Mouse (Mus musculus) neural tube, embryonic 14.5 days (tissue): ENCODE measurements around the gene Gnmt. TPM values are rescaled to one million over a fixed set of nuclear protein-coding genes. Genes with fewer than 3 reads are reported as not detected.
A peak's percentile ranks its signal among the peaks of the same experiment; 100 is the strongest.

Experiments used
- ATAC-seq: fragments of 200-750 bp; cut with Nextera tagmentation; 2 replicates; pipeline ENCODE4 v1.8.0; 2017; ENCODE audit warnings: low read depth, mild to moderate bottlenecking, moderate TSS enrichment, moderate library complexity
- H3K27ac ChIP-seq: fragments of 300-500 bp; sonication (generic); 2 replicates; pipeline ENCODE4 v1.5.1; 2014; ENCODE audit warnings: low read depth, mild to moderate bottlenecking, control low read depth, low read length, moderate library complexity, mixed read lengths
- H3K27me3 ChIP-seq: fragments of 300-500 bp; sonication (generic); 2 replicates; pipeline ENCODE4 v1.6.1; 2014; ENCODE audit warnings: low read length; ENCODE audit not compliant: control insufficient read depth, insufficient read depth
- H3K36me3 ChIP-seq: fragments of 300-500 bp; sonication (generic); 2 replicates; pipeline ENCODE4 v1.6.1; 2014; ENCODE audit warnings: low read length, mixed read lengths; ENCODE audit not compliant: control insufficient read depth, insufficient read depth
- H3K4me1 ChIP-seq: fragments of 300-500 bp; sonication (generic); 2 replicates; pipeline ENCODE4 v1.6.1; 2014; ENCODE audit warnings: low read length; ENCODE audit not compliant: control insufficient read depth, insufficient read depth
- H3K4me2 ChIP-seq: fragments of 300-500 bp; sonication (generic); 2 replicates; pipeline ENCODE4 v1.6.1; 2014; ENCODE audit warnings: mild to moderate bottlenecking, low read depth, low read length, control low read depth
- H3K4me3 ChIP-seq: fragments of 300-500 bp; sonication (generic); 2 replicates; pipeline ENCODE4 v1.5.1; 2014; ENCODE audit warnings: low read depth, low read length, control low read depth, mixed read lengths
- H3K9ac ChIP-seq: fragments of 300-500 bp; sonication (generic); replicated peaks from 2 replicates; pipeline ENCODE4 v1.6.1; 2014; ENCODE audit warnings: low read depth, mild to moderate bottlenecking, control low read depth, low read length, mixed read lengths
- H3K9me3 ChIP-seq: fragments of 300-500 bp; sonication (generic); 2 replicates; pipeline ENCODE4 v1.6.1; 2016; ENCODE audit warnings: low read length; ENCODE audit not compliant: control insufficient read depth
- WGBS: fragments of 180-500 bp; shearing (Covaris S2); extraction: QIAGEN DNeasy Blood & Tissue Kit; methylation state at CpG from one replicate; pipeline ENCODE4 v1.1.7; 2014; 5-methylcytosine and 5-hydroxymethylcytosine counted together
- polyA plus RNA-seq: library from polyadenylated mRNA; unstranded; fragments of >200 nt; fragmentation: Nextera tagmentation; extraction: Ambion mirVana; gene quantifications from 2 replicates; pipeline ENCODE4 v1.2.1, GENCODE M21; 2014

Gnmt gene
- polyA plus RNA-seq, 1 experiment from 2014 or later: 2.1 TPM

DNA sequence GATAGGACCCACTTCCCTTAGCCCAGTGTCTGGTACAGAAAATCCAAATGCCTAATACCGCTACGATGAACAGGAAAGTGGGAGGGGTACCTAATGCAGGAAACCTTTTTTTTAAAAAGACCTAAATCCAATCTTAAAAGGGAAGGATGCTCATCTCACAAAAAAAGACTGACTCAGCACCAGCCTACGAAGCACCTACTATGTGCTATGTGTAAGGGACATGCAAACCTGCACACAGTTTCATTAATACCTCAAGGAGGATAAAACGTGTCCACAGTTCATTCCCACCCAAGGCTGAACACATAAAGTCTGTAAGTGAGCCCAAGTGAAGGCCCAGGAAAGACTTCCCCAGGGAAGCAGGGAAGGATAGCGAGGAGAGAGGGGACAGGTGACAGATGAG lies 26.5 kb downstream of the Gnmt start:
- 93% methylated on average over 5 of the region's 5 CpGs for WGBS
- no peak overlapping the region for H3K9ac ChIP-seq

GRCm38 (mm10) chr17:46702100-46702499 lies 26.9 kb downstream of the Gnmt start:
- H3K27ac ChIP-seq: no peak overlapping the region
- no peak overlapping the region for H3K4me3 ChIP-seq
- H3K4me2 ChIP-seq: no peak overlapping the region
- no peaks in the 10 kb centered on the region for H3K36me3 ChIP-seq
- no peak for ATAC-seq
- H3K9me3 ChIP-seq: no peaks in the 10 kb centered on the region
- no peaks in the 10 kb centered on the region for H3K27me3 ChIP-seq
- no peak overlapping the region for H3K9ac ChIP-seq
- 86% methylated on average over 12 of the region's 12 CpGs for WGBS
- H3K4me1 ChIP-seq: peaks cover 31% of the 10 kb centered on the region

More for the DNA sequence above, 26.5 kb downstream of the Gnmt start:
- 0 out of 2 replicates have a peak overlapping the region, but pooled peaks have one; percentile 95 for H3K4me2 ChIP-seq
- H3K27ac ChIP-seq: no peak overlapping the region
- H3K4me1 ChIP-seq: peaks cover 31% of the 10 kb centered on the region
- H3K36me3 ChIP-seq: no peaks in the 10 kb centered on the region
- no peaks in the 10 kb centered on the region for H3K27me3 ChIP-seq
- ATAC-seq: no peak
- H3K9me3 ChIP-seq: no peaks in the 10 kb centered on the region
- H3K4me3 ChIP-seq: no peak overlapping the region

DNA sequence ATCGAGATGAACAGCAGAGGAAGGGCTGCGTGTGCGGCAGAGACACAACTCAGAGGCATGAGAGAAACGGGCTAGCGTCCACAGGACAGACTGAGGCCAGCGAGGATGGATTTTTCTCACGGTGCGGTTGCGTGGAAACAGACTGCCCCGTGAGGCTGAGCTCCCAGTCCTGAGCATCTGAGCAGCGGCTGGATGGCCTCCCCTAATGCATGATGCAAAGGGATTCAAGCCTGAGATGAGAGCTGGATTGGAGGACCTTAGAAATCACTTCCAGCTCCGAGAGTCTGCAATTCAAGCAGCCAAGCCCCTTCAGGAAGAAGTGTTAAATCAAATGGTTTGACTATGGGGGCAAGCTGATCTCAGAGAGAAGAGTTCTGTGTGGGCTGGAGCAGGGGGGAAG lies 27.5 kb downstream of the Gnmt start:
- Histone ChIP-seq H3K4me1 (peaks cover 31% of the 10 kb centered on the region), H3K4me2 (no peak overlapping the region), H3K27me3 (no peaks in the 10 kb centered on the region), H3K27ac (no peak overlapping the region), H3K9me3 (no peaks in the 10 kb centered on the region), H3K9ac (0 out of 2 replicates have a peak overlapping the region, but pooled peaks have one; percentile 25), H3K36me3 (no peaks in the 10 kb centered on the region), H3K4me3 (no peak overlapping the region)
- ATAC-seq: no peak
- 78% methylated on average over 12 of the region's 12 CpGs for WGBS

GRCm38 (mm10) chr17:46699912-46700311 lies 29.1 kb downstream of the Gnmt start:
- Histone ChIP-seq H3K9ac (no peak overlapping the region), H3K4me3 (no peak overlapping the region), H3K36me3 (no peaks in the 10 kb centered on the region), H3K4me1 (peaks cover 25% of the 10 kb centered on the region), H3K27me3 (no peaks in the 10 kb centered on the region), H3K27ac (no peak overlapping the region), H3K4me2 (no peak overlapping the region), H3K9me3 (no peaks in the 10 kb centered on the region)
- no peak for ATAC-seq
- 89% methylated on average over 3 of the region's 3 CpGs for WGBS

- 45% methylated on average over 5 of the region's 5 CpGs for WGBS
- Histone ChIP-seq H3K27me3 (no peaks in the 10 kb centered on the region), H3K36me3 (no peaks in the 10 kb centered on the region), H3K4me2 (no peak overlapping the region), H3K4me3 (no peak overlapping the region), H3K9me3 (no peaks in the 10 kb centered on the region), H3K4me1 (peaks cover 25% of the 10 kb centered on the region), H3K27ac (no peak overlapping the region), H3K9ac (no peak overlapping the region)
- no peak for ATAC-seq
Observed at GRCm38 (mm10) chr17:46699245-46699644, 29.7 kb downstream of the Gnmt start.

GRCm38 (mm10) chr17:46698515-46698914 lies 30.5 kb downstream of the Gnmt start:
- no peak overlapping the region for H3K4me2 ChIP-seq
- no peak overlapping the region for H3K4me3 ChIP-seq
- H3K9ac ChIP-seq: no peak overlapping the region
- H3K4me1 ChIP-seq: peaks cover 19% of the 10 kb centered on the region
- no peaks in the 10 kb centered on the region for H3K36me3 ChIP-seq
- H3K9me3 ChIP-seq: no peaks in the 10 kb centered on the region
- 86% methylated on average over 6 of the region's 6 CpGs for WGBS
- no peak for ATAC-seq
- H3K27ac ChIP-seq: no peak overlapping the region
- no peaks in the 10 kb centered on the region for H3K27me3 ChIP-seq

DNA sequence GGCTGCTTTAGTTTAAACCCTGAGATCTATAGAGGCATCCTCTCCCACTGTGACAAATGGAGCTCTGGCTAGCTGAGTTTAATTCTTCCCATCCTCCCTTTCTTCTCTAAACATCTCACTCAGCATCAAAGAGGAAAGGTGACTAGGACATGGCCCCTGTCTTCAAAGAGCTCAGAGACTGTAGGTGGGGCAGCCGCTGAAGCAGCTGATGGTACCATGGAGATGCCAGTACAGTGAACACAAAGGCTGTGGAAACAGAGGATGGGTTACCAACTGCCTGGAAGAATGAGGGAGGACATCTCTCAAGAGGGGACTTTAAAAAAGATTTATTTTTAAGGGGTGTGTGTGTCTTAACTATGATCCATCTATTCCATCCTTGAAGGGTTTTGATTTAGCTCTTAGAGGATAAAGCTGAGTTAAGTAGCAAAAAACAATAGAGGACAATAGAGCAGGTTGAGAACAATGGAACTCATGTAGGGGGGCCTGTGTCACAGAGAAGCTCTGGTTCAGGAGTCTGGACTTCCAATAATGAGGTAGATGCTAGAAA lies 34.4 kb downstream of the Gnmt start:
- Histone ChIP-seq H3K36me3 (no peaks in the 10 kb centered on the region), H3K27me3 (no peaks in the 10 kb centered on the region), H3K9me3 (no peaks in the 10 kb centered on the region), H3K9ac (no peak overlapping the region), H3K27ac (no peak overlapping the region), H3K4me2 (no peak overlapping the region), H3K4me1 (no peaks in the 10 kb centered on the region), H3K4me3 (no peak overlapping the region)
- no peak for ATAC-seq
- 81% methylated on average over 1 of the region's 1 CpGs for WGBS

GRCm38 (mm10) chr17:46691390-46691789 lies 37.6 kb downstream of the Gnmt start:
- Histone ChIP-seq H3K4me1 (no peaks in the 10 kb centered on the region), H3K27me3 (no peaks in the 10 kb centered on the region), H3K4me3 (no peak overlapping the region), H3K9ac (no peak overlapping the region), H3K9me3 (no peaks in the 10 kb centered on the region), H3K36me3 (peaks cover 5% of the 10 kb centered on the region; the same call in 1 of the 2 replicates), H3K27ac (no peak overlapping the region), H3K4me2 (no peak overlapping the region)
- no peak for ATAC-seq
- WGBS: 95% methylated on average over 2 of the region's 2 CpGs

GRCm38 (mm10) chr17:46690665-46691064 lies 38.3 kb downstream of the Gnmt start:
- Histone ChIP-seq H3K9ac (no peak overlapping the region), H3K4me2 (no peak overlapping the region), H3K27me3 (no peaks in the 10 kb centered on the region), H3K27ac (no peak overlapping the region), H3K4me3 (no peak overlapping the region), H3K9me3 (no peaks in the 10 kb centered on the region), H3K4me1 (no peaks in the 10 kb centered on the region), H3K36me3 (peaks cover 12% of the 10 kb centered on the region; the same call in 1 of the 2 replicates)
- ATAC-seq: no peak
- WGBS: 94% methylated on average over 12 of the region's 12 CpGs
